Mouse (Mus musculus) stomach, embryonic 14.5 days (tissue): ENCODE data around the gene Klhl21. TPM values are rescaled to one million over a fixed set of nuclear protein-coding genes. Genes with fewer than 3 reads are reported as not detected.

Source experiments
- ATAC-seq: fragments of 200-750 bp; cut with Nextera tagmentation; 2 replicates; pipeline ENCODE4 v1.8.0; 2017; ENCODE audit warnings: low read depth, moderate TSS enrichment; ENCODE audit not compliant: insufficient number of reproducible peaks, insufficient read depth, low FRiP score
- H3K27ac ChIP-seq: fragments of 300-500 bp; sonication (generic); 2 replicates; pipeline ENCODE4 v1.5.1; 2014; ENCODE audit warnings: mild to moderate bottlenecking, low read length, moderate library complexity, mixed read lengths
- H3K27me3 ChIP-seq: fragments of 300-500 bp; sonication (generic); 2 replicates; pipeline ENCODE4 v1.6.1; 2014; ENCODE audit warnings: low read length, control low read depth, mixed read lengths; ENCODE audit not compliant: control insufficient read depth, insufficient read depth
- H3K36me3 ChIP-seq: fragments of 300-500 bp; sonication (generic); 2 replicates; pipeline ENCODE4 v1.6.1; 2014; ENCODE audit warnings: mild to moderate bottlenecking, control low read depth, low read length, moderate library complexity, mixed read lengths; ENCODE audit not compliant: control insufficient read depth, insufficient read depth
- H3K4me1 ChIP-seq: fragments of 300-500 bp; sonication (generic); 2 replicates; pipeline ENCODE4 v1.6.1; 2014; ENCODE audit warnings: low read length, control low read depth, mixed read lengths; ENCODE audit not compliant: control insufficient read depth, insufficient read depth
- H3K4me2 ChIP-seq: fragments of 300-500 bp; sonication (generic); replicated peaks from 2 replicates; pipeline ENCODE4 v1.6.1; 2014; ENCODE audit warnings: low read depth, low read length, control low read depth
- H3K4me3 ChIP-seq: fragments of 300-500 bp; sonication (generic); 2 replicates; pipeline ENCODE4 v1.5.1; 2014; ENCODE audit warnings: low read depth, low read length, control low read depth
- H3K9ac ChIP-seq: fragments of 300-500 bp; sonication (generic); replicated peaks from 2 replicates; pipeline ENCODE4 v1.6.1; 2014; ENCODE audit warnings: low read depth, mild to moderate bottlenecking, control low read depth, low read length, moderate library complexity, mixed read lengths
- H3K9me3 ChIP-seq: fragments of 300-500 bp; sonication (generic); 2 replicates; pipeline ENCODE4 v1.6.1; 2016; ENCODE audit warnings: low read depth, low read length, control low read depth; ENCODE audit not compliant: control insufficient read depth
- WGBS: fragments of 180-500 bp; shearing (Covaris S2); extraction: QIAGEN DNeasy Blood & Tissue Kit; methylation state at CpG from one replicate; pipeline ENCODE4 v1.1.7; 2014; 5-methylcytosine and 5-hydroxymethylcytosine counted together
- polyA plus RNA-seq: library from polyadenylated mRNA; unstranded; fragments of >200 nt; fragmentation: Nextera tagmentation; extraction: Ambion mirVana; gene quantifications from 2 replicates; pipeline ENCODE4 v1.2.1, GENCODE M21; 2014

Klhl21 gene
- 5.8 and 7.3 TPM in 2 replicates for polyA plus RNA-seq

- Histone ChIP-seq H3K27me3 (no peaks in the 10 kb centered on the region), H3K4me1 (peaks cover 34% of the 10 kb centered on the region), H3K36me3 (peaks cover 6% of the 10 kb centered on the region; the same call in 1 of the 2 replicates), H3K9ac (peak within 1 kb of the TSS; percentile 62), H3K4me3 (peak within 1 kb of the TSS; percentile 68), H3K4me2 (peak within 1 kb of the TSS; percentile 100), H3K9me3 (no peaks in the 10 kb centered on the region), H3K27ac (peak within 1 kb of the TSS; percentile 88)
- peak; percentile 90 for ATAC-seq
- under 1% methylated on average over 45 of the region's 45 CpGs for WGBS
Measured at GRCm38 (mm10) chr4:152008622-152009075, at the start of gene Klhl21. Gene Klhl21, plus strand, starts transcription at chr4:152008803.

- WGBS, result 87% methylated on average over 11 of the region's 11 CpGs
- Histone ChIP-seq H3K27me3 (no peaks in the 10 kb centered on the region), H3K4me3 (no peak overlapping the region), H3K36me3 (peaks cover 53% of the 10 kb centered on the region), H3K4me2 (no peak overlapping the region), H3K9ac (no peak overlapping the region), H3K4me1 (no peaks in the 10 kb centered on the region), H3K27ac (no peak overlapping the region), H3K9me3 (no peaks in the 10 kb centered on the region)
- ATAC-seq, result no peak
Measured at GRCm38 (mm10) chr4:151959849-151960512, 48.6 kb upstream of the Klhl21 start.

GRCm38 (mm10) chr4:151960513-151960854 lies 48.1 kb upstream of the Klhl21 start:
- no peak overlapping the region for H3K4me3 ChIP-seq
- no peak overlapping the region for H3K4me2 ChIP-seq
- H3K4me1 ChIP-seq, result no peaks in the 10 kb centered on the region
- no peaks in the 10 kb centered on the region for H3K9me3 ChIP-seq
- peaks cover 53% of the 10 kb centered on the region for H3K36me3 ChIP-seq
- no peaks in the 10 kb centered on the region for H3K27me3 ChIP-seq
- peak; percentile 92 for ATAC-seq
- H3K9ac ChIP-seq, result no peak overlapping the region
- no peak overlapping the region for H3K27ac ChIP-seq
- WGBS, result 72% methylated on average over 3 of the region's 3 CpGs

- no peak for ATAC-seq
- Histone ChIP-seq H3K36me3 (peaks cover 43% of the 10 kb centered on the region), H3K4me2 (no peak overlapping the region), H3K27ac (no peak overlapping the region), H3K9me3 (no peaks in the 10 kb centered on the region), H3K4me1 (no peaks in the 10 kb centered on the region), H3K4me3 (no peak overlapping the region), H3K27me3 (no peaks in the 10 kb centered on the region), H3K9ac (no peak overlapping the region)
- 76% methylated on average over 3 of the region's 3 CpGs for WGBS
Measured at GRCm38 (mm10) chr4:151962817-151963216, 45.8 kb upstream of the Klhl21 start.

GRCm38 (mm10) chr4:151968204-151968921 lies 40.2 kb upstream of the Klhl21 start:
- no peak overlapping the region for H3K4me2 ChIP-seq

GRCm38 (mm10) chr4:151972221-151972967 lies 36.2 kb upstream of the Klhl21 start:
- no peak overlapping the region for H3K4me3 ChIP-seq
- no peaks in the 10 kb centered on the region for H3K27me3 ChIP-seq
- H3K27ac ChIP-seq, result no peak overlapping the region
- no peaks in the 10 kb centered on the region for H3K4me1 ChIP-seq
- ATAC-seq, result no peak
- WGBS, result 66% methylated on average over 10 of the region's 10 CpGs
- H3K9ac ChIP-seq, result no peak overlapping the region
- no peak overlapping the region for H3K4me2 ChIP-seq
- H3K36me3 ChIP-seq, result peaks cover 43% of the 10 kb centered on the region
- 0 out of 2 replicates have a peak, but pooled peaks cover 4% of the 10 kb centered on the region for H3K9me3 ChIP-seq

More at GRCm38 (mm10) chr4:151968204-151968921, 40.2 kb upstream of the Klhl21 start:
- H3K27me3 ChIP-seq, result no peaks in the 10 kb centered on the region
- no peak for ATAC-seq
- no peaks in the 10 kb centered on the region for H3K9me3 ChIP-seq
- no peak overlapping the region for H3K4me3 ChIP-seq
- H3K9ac ChIP-seq, result no peak overlapping the region
- no peak overlapping the region for H3K27ac ChIP-seq
- H3K4me1 ChIP-seq, result no peaks in the 10 kb centered on the region
- WGBS, result 93% methylated on average over 26 of the region's 26 CpGs
- H3K36me3 ChIP-seq, result peaks cover 33% of the 10 kb centered on the region

- 96% methylated on average over 3 of the region's 3 CpGs for WGBS
- no peaks in the 10 kb centered on the region for H3K4me1 ChIP-seq
- no peak overlapping the region for H3K4me2 ChIP-seq
- H3K9me3 ChIP-seq, result 0 out of 2 replicates have a peak, but pooled peaks cover 4% of the 10 kb centered on the region
- peaks cover 28% of the 10 kb centered on the region for H3K36me3 ChIP-seq
- H3K4me3 ChIP-seq, result no peak overlapping the region
- no peaks in the 10 kb centered on the region for H3K27me3 ChIP-seq
- ATAC-seq, result no peak
- no peak overlapping the region for H3K27ac ChIP-seq
- no peak overlapping the region for H3K9ac ChIP-seq
Measured at GRCm38 (mm10) chr4:151975441-151975840, 33.2 kb upstream of the Klhl21 start.

GRCm38 (mm10) chr4:151977748-151978147 lies 30.9 kb upstream of the Klhl21 start:
- Histone ChIP-seq H3K27ac (no peak overlapping the region), H3K4me1 (no peaks in the 10 kb centered on the region), H3K9ac (no peak overlapping the region), H3K27me3 (no peaks in the 10 kb centered on the region), H3K9me3 (0 out of 2 replicates have a peak, but pooled peaks cover 4% of the 10 kb centered on the region), H3K4me2 (no peak overlapping the region), H3K36me3 (peaks cover 37% of the 10 kb centered on the region), H3K4me3 (no peak overlapping the region)
- ATAC-seq, result no peak
- 33% methylated on average over 10 of the region's 10 CpGs for WGBS
